Mouse (Mus musculus): Measurements from ENCODE around the gene Slc24a2. TPM values are rescaled to one million over a fixed set of nuclear protein-coding genes. Genes with fewer than 3 reads are reported as not detected.

The Slc24a2 gene
- polyA plus RNA-seq, 1 experiment, result 0.03 TPM

DNA sequence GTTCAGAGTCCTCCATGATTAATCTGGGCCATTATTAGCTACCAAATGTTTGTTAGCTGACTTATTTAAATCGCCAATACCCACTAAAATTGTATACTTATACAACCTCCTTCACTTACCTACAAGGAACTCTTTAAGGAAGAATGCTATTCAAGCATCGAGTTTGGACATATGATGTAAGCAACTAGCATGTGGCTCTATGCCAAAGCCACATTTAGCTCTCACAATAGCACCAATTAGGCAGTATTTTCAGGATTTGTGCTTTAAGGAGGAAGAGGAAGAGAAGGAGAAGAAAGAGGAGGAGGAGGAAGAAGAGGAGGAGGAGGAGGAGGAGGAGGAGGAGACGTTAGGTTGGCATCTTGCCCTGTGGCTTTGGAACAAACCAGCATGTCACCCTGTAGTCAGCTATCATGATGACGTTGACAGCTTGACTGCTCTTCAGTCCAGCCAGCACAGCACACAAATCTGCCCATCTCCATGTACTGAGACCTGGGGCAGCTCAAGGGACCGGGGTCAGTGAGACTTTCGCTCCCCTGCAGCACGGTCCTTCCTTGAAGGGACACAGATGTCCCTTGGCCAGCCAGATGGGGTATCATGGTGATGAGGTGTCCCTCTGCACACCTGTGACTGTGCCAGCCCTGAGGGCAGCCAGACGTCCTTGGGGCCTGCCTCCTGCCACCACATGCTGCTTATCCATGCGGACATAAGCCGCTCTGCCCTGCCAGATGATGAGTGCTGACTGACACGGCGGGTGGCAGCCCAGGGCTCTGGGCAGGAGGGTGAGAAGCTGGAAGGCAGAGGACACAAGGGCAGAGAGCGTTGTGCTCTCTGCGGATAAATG is 203.7 kb downstream of the Slc24a2 start:
- no peak for DNase-seq
- no peaks in the 10 kb centered on the region for H3K36me3 ChIP-seq (ENCODE audit: control insufficient read depth, insufficient read depth, low read length)
- H3K27me3 ChIP-seq (ENCODE audit: control insufficient read depth, insufficient read depth, low read length), result no peaks in the 10 kb centered on the region
- TF ChIP-seq POLR2A (IDR thresholded peaks at IDR 0.05; ENCODE audit: control insufficient read depth, extremely low read depth, insufficient read depth, low read length, poor library complexity), result no peak
- TF ChIP-seq CTCF (IDR thresholded peaks at IDR 0.05; ENCODE audit: borderline replicate concordance, control insufficient read depth, extremely low read depth, insufficient read depth, low read length, poor library complexity), result no peak
- no peak overlapping the region for H3K4me3 ChIP-seq (ENCODE audit: control insufficient read depth, insufficient read depth, low read length)
- WGBS, result 82% methylated on average over 14 of the region's 14 CpGs
- no peak overlapping the region for H3K27ac ChIP-seq (ENCODE audit: control insufficient read depth, insufficient read depth, low read length)
- H3K4me1 ChIP-seq (replicated peaks; ENCODE audit: control insufficient read depth, insufficient read depth, low read length), result no peaks in the 10 kb centered on the region

DNA sequence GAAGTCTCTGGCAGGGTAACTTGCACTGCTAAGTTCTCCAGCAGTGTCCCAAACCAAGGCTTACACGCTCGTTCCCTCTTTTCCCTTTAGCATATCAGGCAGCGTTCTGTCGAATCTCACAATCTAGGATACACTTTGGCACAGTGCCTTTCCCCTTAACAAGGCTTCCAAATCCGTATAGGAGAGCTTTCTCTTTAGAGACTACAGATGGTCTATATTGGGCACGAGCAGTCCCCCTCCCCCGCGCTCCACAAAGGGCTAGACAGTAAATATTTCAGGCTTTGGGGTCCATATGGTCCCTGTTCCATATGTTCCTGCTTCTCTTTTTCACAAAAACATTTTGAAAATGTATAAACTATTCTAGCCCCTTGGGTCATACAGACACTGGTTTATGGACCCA is 205.7 kb downstream of the Slc24a2 start:
- WGBS, result 89% methylated on average over 8 of the region's 8 CpGs
- H3K27ac ChIP-seq (ENCODE audit: control insufficient read depth, insufficient read depth, low read length), result no peak overlapping the region
- no peaks in the 10 kb centered on the region for H3K36me3 ChIP-seq (ENCODE audit: control insufficient read depth, insufficient read depth, low read length)
- H3K27me3 ChIP-seq (ENCODE audit: control insufficient read depth, insufficient read depth, low read length), result no peaks in the 10 kb centered on the region
- no peaks in the 10 kb centered on the region for H3K4me1 ChIP-seq (replicated peaks; ENCODE audit: control insufficient read depth, insufficient read depth, low read length)
- no peak for TF ChIP-seq CTCF (IDR thresholded peaks at IDR 0.05; ENCODE audit: borderline replicate concordance, control insufficient read depth, extremely low read depth, insufficient read depth, low read length, poor library complexity)
- TF ChIP-seq POLR2A (IDR thresholded peaks at IDR 0.05; ENCODE audit: control insufficient read depth, extremely low read depth, insufficient read depth, low read length, poor library complexity), result no peak
- no peak overlapping the region for H3K4me3 ChIP-seq (ENCODE audit: control insufficient read depth, insufficient read depth, low read length)
- DNase-seq, result no peak

DNA sequence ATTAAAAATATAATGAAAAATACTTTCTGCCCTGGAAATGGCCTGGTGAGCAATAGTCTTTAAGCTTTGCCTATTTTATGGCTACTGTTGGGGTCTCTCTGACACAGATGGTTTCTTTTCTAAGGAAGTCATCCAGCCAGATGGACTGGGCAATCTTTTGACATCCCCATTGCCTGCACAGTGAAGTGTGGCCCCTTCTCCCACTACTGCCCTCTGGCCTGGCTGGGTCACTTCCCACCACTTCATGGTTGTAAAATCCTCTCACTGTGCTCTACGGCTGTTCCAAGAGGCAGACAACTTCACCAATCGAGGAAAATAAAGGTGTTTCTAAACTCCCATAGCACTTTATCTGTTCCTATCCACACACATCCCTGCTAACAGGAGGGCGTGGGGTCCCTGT is 208.7 kb downstream of the Slc24a2 start:
- DNase-seq, result no peak
- WGBS, result 68% methylated on average over 3 of the region's 3 CpGs
- no peak for TF ChIP-seq CTCF (IDR thresholded peaks at IDR 0.05; ENCODE audit: borderline replicate concordance, control insufficient read depth, extremely low read depth, insufficient read depth, low read length, poor library complexity)
- no peak for TF ChIP-seq POLR2A (IDR thresholded peaks at IDR 0.05; ENCODE audit: control insufficient read depth, extremely low read depth, insufficient read depth, low read length, poor library complexity)
- no peaks in the 10 kb centered on the region for H3K36me3 ChIP-seq (ENCODE audit: control insufficient read depth, insufficient read depth, low read length)
- no peaks in the 10 kb centered on the region for H3K27me3 ChIP-seq (ENCODE audit: control insufficient read depth, insufficient read depth, low read length)
- no peaks in the 10 kb centered on the region for H3K4me1 ChIP-seq (replicated peaks; ENCODE audit: control insufficient read depth, insufficient read depth, low read length)
- no peak overlapping the region for H3K4me3 ChIP-seq (ENCODE audit: control insufficient read depth, insufficient read depth, low read length)
- H3K27ac ChIP-seq (ENCODE audit: control insufficient read depth, insufficient read depth, low read length), result no peak overlapping the region

DNA sequence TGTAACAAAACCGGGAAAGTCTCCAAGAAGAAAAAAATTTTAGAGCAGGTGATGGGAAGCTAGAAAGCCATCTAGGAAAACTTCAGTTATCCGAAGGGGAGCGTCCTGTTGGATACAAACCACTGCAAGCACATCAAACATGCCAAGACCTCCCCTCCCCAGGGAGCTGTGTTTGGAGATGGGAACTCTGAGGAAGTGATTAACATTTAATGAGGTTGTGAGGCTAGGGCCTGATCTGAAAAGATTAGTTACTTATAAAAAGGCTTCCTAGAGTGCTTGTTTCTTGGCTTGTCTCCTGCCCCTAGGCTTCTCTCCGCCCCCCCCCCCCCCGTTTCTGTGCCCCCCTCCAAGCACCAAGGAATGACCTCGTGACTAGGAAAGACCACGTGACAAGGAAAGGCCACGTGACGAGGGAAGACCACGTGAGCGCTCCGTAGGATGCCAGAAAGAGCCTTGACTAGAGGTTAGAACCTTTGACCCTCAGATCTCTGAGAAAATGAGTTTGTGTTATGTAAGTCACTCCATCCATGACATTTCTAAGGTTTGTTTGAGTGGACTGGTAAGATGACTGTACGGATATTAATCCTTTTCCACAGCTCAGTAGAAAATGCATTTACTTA is 210.7 kb downstream of the Slc24a2 start:
- DNase-seq, result no peak
- H3K4me1 ChIP-seq (replicated peaks; ENCODE audit: control insufficient read depth, insufficient read depth, low read length), result no peaks in the 10 kb centered on the region
- H3K27ac ChIP-seq (ENCODE audit: control insufficient read depth, insufficient read depth, low read length), result no peak overlapping the region
- H3K4me3 ChIP-seq (ENCODE audit: control insufficient read depth, insufficient read depth, low read length), result no peak overlapping the region
- no peaks in the 10 kb centered on the region for H3K27me3 ChIP-seq (ENCODE audit: control insufficient read depth, insufficient read depth, low read length)
- WGBS, result 77% methylated on average over 13 of the region's 13 CpGs
- TF ChIP-seq CTCF (IDR thresholded peaks at IDR 0.05; ENCODE audit: borderline replicate concordance, control insufficient read depth, extremely low read depth, insufficient read depth, low read length, poor library complexity) (no peak), POLR2A (IDR thresholded peaks at IDR 0.05; ENCODE audit: control insufficient read depth, extremely low read depth, insufficient read depth, low read length, poor library complexity) (no peak)
- H3K36me3 ChIP-seq (ENCODE audit: control insufficient read depth, insufficient read depth, low read length), result no peaks in the 10 kb centered on the region

DNA sequence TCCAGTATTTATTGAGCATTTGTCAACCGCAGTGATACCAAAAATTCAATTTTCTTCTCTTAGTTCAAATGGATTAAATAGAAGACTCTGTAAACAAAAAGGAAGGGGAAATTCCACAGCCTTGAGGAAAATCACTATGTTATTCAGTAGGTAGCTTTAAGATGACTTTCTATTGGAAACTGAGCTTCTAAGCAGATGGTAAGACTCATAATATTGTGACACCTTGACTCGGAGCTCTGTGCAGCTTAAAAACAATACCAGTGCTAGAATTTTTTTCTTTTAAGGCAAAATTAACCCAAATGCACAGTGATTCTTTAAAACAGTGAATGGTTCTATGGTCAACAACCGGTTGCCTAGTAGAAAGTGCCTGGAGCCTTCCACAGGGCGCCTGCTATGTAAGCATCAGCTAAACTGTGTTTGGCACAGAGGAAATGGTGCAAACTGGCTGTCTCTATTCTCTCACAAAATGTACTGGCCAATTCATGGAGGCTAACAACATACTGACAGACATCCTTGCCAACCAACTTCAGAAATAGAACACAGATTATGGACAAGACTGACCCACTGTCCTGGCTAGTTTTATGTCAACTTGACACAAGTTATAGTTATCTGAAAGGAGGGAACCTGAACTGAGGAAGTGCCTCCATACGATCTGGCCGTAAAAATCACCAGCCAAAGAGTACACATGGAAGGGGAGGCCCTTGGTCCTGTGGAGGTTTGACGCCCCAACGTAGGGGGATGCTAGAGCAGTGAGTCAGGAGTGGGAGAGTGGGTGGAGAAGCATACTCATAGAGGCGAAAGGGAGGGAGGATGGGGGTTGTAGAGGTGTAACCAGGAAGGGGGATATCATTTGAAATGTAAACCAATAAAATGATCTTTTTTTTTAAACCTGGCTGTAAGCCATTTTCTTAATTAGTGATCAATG is 211.9 kb downstream of the Slc24a2 start:
- Histone ChIP-seq H3K36me3 (ENCODE audit: control insufficient read depth, insufficient read depth, low read length) (no peaks in the 10 kb centered on the region), H3K4me1 (replicated peaks; ENCODE audit: control insufficient read depth, insufficient read depth, low read length) (no peaks in the 10 kb centered on the region), H3K27ac (ENCODE audit: control insufficient read depth, insufficient read depth, low read length) (no peak overlapping the region), H3K27me3 (ENCODE audit: control insufficient read depth, insufficient read depth, low read length) (no peaks in the 10 kb centered on the region), H3K4me3 (ENCODE audit: control insufficient read depth, insufficient read depth, low read length) (no peak overlapping the region)
- DNase-seq, result no peak
- TF ChIP-seq POLR2A (IDR thresholded peaks at IDR 0.05; ENCODE audit: control insufficient read depth, extremely low read depth, insufficient read depth, low read length, poor library complexity), result no peak
- TF ChIP-seq CTCF (IDR thresholded peaks at IDR 0.05; ENCODE audit: borderline replicate concordance, control insufficient read depth, extremely low read depth, insufficient read depth, low read length, poor library complexity), result no peak
- WGBS, result 85% methylated on average over 9 of the region's 9 CpGs

DNA sequence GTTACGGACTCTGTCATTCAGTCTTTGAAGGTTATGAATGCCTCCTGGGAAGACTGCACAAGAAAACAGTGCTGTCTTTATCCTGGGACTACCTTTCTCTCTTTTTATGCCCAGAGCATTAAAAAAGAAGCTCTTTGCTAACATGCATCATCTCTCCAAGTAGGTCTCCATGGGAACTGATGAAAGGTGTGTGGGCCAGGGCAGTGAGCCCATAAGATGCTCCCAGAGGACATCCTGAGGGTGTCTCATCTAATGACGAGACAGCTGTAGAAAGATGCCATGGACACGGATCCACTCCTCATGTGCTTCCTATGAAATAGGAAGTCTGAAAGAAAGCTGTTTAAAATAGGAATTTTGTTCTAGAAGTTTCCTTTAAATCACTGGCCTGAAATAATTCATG is 212.8 kb downstream of the Slc24a2 start:
- Histone ChIP-seq H3K27ac (ENCODE audit: control insufficient read depth, insufficient read depth, low read length) (no peak overlapping the region), H3K4me3 (ENCODE audit: control insufficient read depth, insufficient read depth, low read length) (no peak overlapping the region), H3K4me1 (replicated peaks; ENCODE audit: control insufficient read depth, insufficient read depth, low read length) (no peaks in the 10 kb centered on the region), H3K36me3 (ENCODE audit: control insufficient read depth, insufficient read depth, low read length) (no peaks in the 10 kb centered on the region), H3K27me3 (ENCODE audit: control insufficient read depth, insufficient read depth, low read length) (no peaks in the 10 kb centered on the region)
- TF ChIP-seq CTCF (IDR thresholded peaks at IDR 0.05; ENCODE audit: borderline replicate concordance, control insufficient read depth, extremely low read depth, insufficient read depth, low read length, poor library complexity) (no peak), POLR2A (IDR thresholded peaks at IDR 0.05; ENCODE audit: control insufficient read depth, extremely low read depth, insufficient read depth, low read length, poor library complexity) (no peak)
- no peak for DNase-seq
- 92% methylated on average over 3 of the region's 3 CpGs for WGBS
